ENCODE assay signal across 9 mouse cellular contexts in genomic region chr12:21426065-21426940, GRCm38 (mm10). TPM values are rescaled to one million over a fixed set of nuclear protein-coding genes. Genes with fewer than 3 reads are reported as not detected.
DNase-seq lines count a peak whose midpoint lies in the region; ATAC-seq lines count a peak whose summit lies in the region.
"Had no signal": no experiment of that assay in that cellular context is flagged by ENCODE, and none has a peak within 500 bp of the region (broad histone marks: within the 10 kb centered on the region; RNA-seq: fewer than 3 reads in every experiment).

No protein-coding gene starts in this region.

- no peaks in the 10 kb centered on the region for H3K27me3 ChIP-seq in liver, embryonic 11.5 days (replicated peaks; ENCODE audit: control insufficient read depth, insufficient read depth, low read length)
- no peaks in the 10 kb centered on the region for H3K27me3 ChIP-seq in midbrain, embryonic 16.5 days (ENCODE audit: control insufficient read depth, insufficient read depth, low read depth, low read length)
- H3K27me3 ChIP-seq: CH12.LX had no signal

- ATAC-seq in liver, embryonic 11.5 days (replicated peaks; ENCODE audit: low FRiP score): peak; percentile 83
- ATAC-seq in midbrain, embryonic 16.5 days: peak; percentile 64

- peak; percentile 42 to 51 for DNase-seq in cerebellum, postnatal 10 days
- no peak for DNase-seq in cerebellum, postnatal 36 days
- DNase-seq in adrenal gland, postnatal 25 days: peak; percentile 45
- DNase-seq in gastrocnemius, postnatal 10 days: peak; percentile 62
- DNase-seq in induced T-regulatory cell, adult 2 months (ENCODE audit: low read depth): peak; percentile 49
- peak; percentile 50 for DNase-seq in liver, embryonic 11.5 days (ENCODE audit: low spot score)
- peak; percentile 87 for DNase-seq in yolk sac, embryonic 10.5 days (ENCODE audit: low spot score)

- WGBS in liver, embryonic 11.5 days: 16% methylated on average over 16 of the region's 16 CpGs
- 9% methylated on average over 16 of the region's 16 CpGs for WGBS in midbrain, embryonic 16.5 days

- H3K9me3 ChIP-seq in liver, embryonic 11.5 days (ENCODE audit: control insufficient read depth, low read length): no peaks in the 10 kb centered on the region
- H3K9me3 ChIP-seq in midbrain, embryonic 16.5 days (replicated peaks; ENCODE audit: control insufficient read depth, low read length, poor library complexity, severe bottlenecking): no peaks in the 10 kb centered on the region

- no peaks in the 10 kb centered on the region for H3K36me3 ChIP-seq in liver, embryonic 11.5 days (ENCODE audit: control insufficient read depth, insufficient read depth, low read length)
- no peaks in the 10 kb centered on the region for H3K36me3 ChIP-seq in midbrain, embryonic 16.5 days (ENCODE audit: control insufficient read depth, insufficient read depth, low read length)

- peaks cover 7% of the 10 kb centered on the region for H3K4me1 ChIP-seq in liver, embryonic 11.5 days (replicated peaks; ENCODE audit: control insufficient read depth, insufficient read depth, low read length)
- H3K4me1 ChIP-seq in midbrain, embryonic 16.5 days (ENCODE audit: control insufficient read depth, insufficient read depth, low read length): peaks cover 12% of the 10 kb centered on the region; the same call in 1 of the 2 replicates

- H3K4me2 ChIP-seq in liver, embryonic 11.5 days: peak overlapping the region; percentile 58
- H3K4me2 ChIP-seq in midbrain, embryonic 16.5 days (ENCODE audit: low read length): peak overlapping the region; percentile 48

- H3K9ac ChIP-seq in liver, embryonic 11.5 days (ENCODE audit: low read depth, low read length): no peak overlapping the region; the same call in 1 of the 2 replicates
- no peak overlapping the region for H3K9ac ChIP-seq in midbrain, embryonic 16.5 days (ENCODE audit: low read depth, low read length)

- H3K4me3 ChIP-seq in liver, embryonic 11.5 days (ENCODE audit: low read depth, low read length): peak overlapping the region; percentile 23; the same call in 1 of the 2 replicates
- H3K4me3 ChIP-seq in midbrain, embryonic 16.5 days (ENCODE audit: low read depth, low read length): peak overlapping the region; percentile 7; the same call in 1 of the 2 replicates

- peak overlapping the region; percentile 71 for H3K27ac ChIP-seq in liver, embryonic 11.5 days (ENCODE audit: low read depth, low read length)
- H3K27ac ChIP-seq in midbrain, embryonic 16.5 days (ENCODE audit: low read length): no peak overlapping the region

RNA-seq across cellular contexts. Expression of gene Ywhaq, which starts 8.9 kb away (rescaled TPM):
- total RNA-seq in adrenal gland, postnatal 25 days (2021): 261 and 294 TPM in 2 replicates
- total RNA-seq in gastrocnemius, postnatal 10 days (2021): 10 to 100 TPM; 81.9 to 99.8 TPM
- 521 and 564 TPM in 2 replicates for polyA plus RNA-seq in liver, embryonic 11.5 days (2014; fragmentation: Nextera tagmentation; extraction: Ambion mirVana)
- 1,279 and 1,291 TPM in 2 replicates for polyA plus RNA-seq in midbrain, embryonic 16.5 days (2015; fragmentation: Nextera tagmentation; extraction: Ambion mirVana)

RNA-seq across cellular contexts. Expression of gene Adam17, which starts 52.9 kb away (rescaled TPM):
- 45.7 and 60.9 TPM in 2 replicates for total RNA-seq in adrenal gland, postnatal 25 days (2021)
- 10 to 100 TPM; 31.2 to 36.6 TPM for total RNA-seq in gastrocnemius, postnatal 10 days (2021)
- 35.6 and 40.3 TPM in 2 replicates for polyA plus RNA-seq in liver, embryonic 11.5 days (2014; fragmentation: Nextera tagmentation; extraction: Ambion mirVana)
- polyA plus RNA-seq in midbrain, embryonic 16.5 days (2015; fragmentation: Nextera tagmentation; extraction: Ambion mirVana): 16.0 and 17.8 TPM in 2 replicates

Comparison
In these comparisons a context has a peak if more than half of its experiments do, and no peak if none do; other contexts are left out.
1. DNase-seq: peak in cerebellum, postnatal 10 days (2 of 2), adrenal gland, postnatal 25 days (single experiment), gastrocnemius, postnatal 10 days (single experiment), induced T-regulatory cell, adult 2 months (single experiment), liver, embryonic 11.5 days (single experiment) and yolk sac, embryonic 10.5 days (single experiment); none in cerebellum, postnatal 36 days (0 of 2).